Mouse (Mus musculus) neural tube, embryonic 11.5 days (tissue): ENCODE measurements around the gene Adora2a. TPM values are rescaled to one million over a fixed set of nuclear protein-coding genes. Genes with fewer than 3 reads are reported as not detected.
A peak's percentile ranks its signal among the peaks of the same experiment; 100 is the strongest.

Experiments
- ATAC-seq: fragments of 200-750 bp; cut with Nextera tagmentation; 2 replicates; pipeline ENCODE4 v1.8.0; 2017; ENCODE audit warnings: moderate number of reproducible peaks, mild to moderate bottlenecking, moderate TSS enrichment, moderate library complexity; ENCODE audit not compliant: insufficient read depth, low FRiP score, low TSS enrichment
- DNase-seq: peaks from one replicate; pipeline ENCODE4 v3.0.0-alpha.2; 2015; ENCODE audit warnings: low spot score
- H3K27ac ChIP-seq: fragments of 300-500 bp; sonication (generic); 2 replicates; pipeline ENCODE4 v1.5.1; 2014; ENCODE audit warnings: low read depth, mild to moderate bottlenecking, low read length
- H3K27me3 ChIP-seq: fragments of 300-500 bp; sonication (generic); 2 replicates; pipeline ENCODE4 v1.6.1; 2014; ENCODE audit warnings: mild to moderate bottlenecking, low read length, mixed read lengths; ENCODE audit not compliant: control insufficient read depth, insufficient read depth
- H3K36me3 ChIP-seq: fragments of 300-500 bp; sonication (generic); 2 replicates; pipeline ENCODE4 v1.6.1; 2014; ENCODE audit warnings: mild to moderate bottlenecking, low read length, moderate library complexity, mixed read lengths; ENCODE audit not compliant: control insufficient read depth, insufficient read depth
- H3K4me1 ChIP-seq: fragments of 300-500 bp; sonication (generic); 2 replicates; pipeline ENCODE4 v1.6.1; 2014; ENCODE audit warnings: low read length, mixed read lengths; ENCODE audit not compliant: control insufficient read depth, insufficient read depth
- H3K4me2 ChIP-seq: fragments of 300-500 bp; sonication (generic); 2 replicates; pipeline ENCODE4 v1.6.1; 2014; ENCODE audit warnings: low read depth, mild to moderate bottlenecking, moderate library complexity
- H3K4me3 ChIP-seq: fragments of 300-500 bp; sonication (generic); 2 replicates; pipeline ENCODE4 v1.5.1; 2014; ENCODE audit warnings: low read depth, low read length
- H3K9ac ChIP-seq: fragments of 300-500 bp; sonication (generic); 2 replicates; pipeline ENCODE4 v1.6.1; 2014; ENCODE audit warnings: mild to moderate bottlenecking, low read length
- H3K9me3 ChIP-seq: fragments of 300-500 bp; sonication (generic); 2 replicates; pipeline ENCODE4 v1.6.1; 2016; ENCODE audit warnings: low read length; ENCODE audit not compliant: control insufficient read depth
- WGBS: fragments of 180-500 bp; shearing (Covaris S2); extraction: QIAGEN DNeasy Blood & Tissue Kit; methylation state at CpG from one replicate; pipeline ENCODE4 v1.1.7; 2014; 5-methylcytosine and 5-hydroxymethylcytosine counted together
- polyA plus RNA-seq: library from polyadenylated mRNA; unstranded; fragments of >200 nt; fragmentation: Nextera tagmentation; extraction: Ambion mirVana; gene quantifications from 2 replicates; pipeline ENCODE4 v1.2.1, GENCODE M21; 2014

Gene Adora2a
- polyA plus RNA-seq, 1 experiment from 2014 or later: 4.5 TPM

DNA sequence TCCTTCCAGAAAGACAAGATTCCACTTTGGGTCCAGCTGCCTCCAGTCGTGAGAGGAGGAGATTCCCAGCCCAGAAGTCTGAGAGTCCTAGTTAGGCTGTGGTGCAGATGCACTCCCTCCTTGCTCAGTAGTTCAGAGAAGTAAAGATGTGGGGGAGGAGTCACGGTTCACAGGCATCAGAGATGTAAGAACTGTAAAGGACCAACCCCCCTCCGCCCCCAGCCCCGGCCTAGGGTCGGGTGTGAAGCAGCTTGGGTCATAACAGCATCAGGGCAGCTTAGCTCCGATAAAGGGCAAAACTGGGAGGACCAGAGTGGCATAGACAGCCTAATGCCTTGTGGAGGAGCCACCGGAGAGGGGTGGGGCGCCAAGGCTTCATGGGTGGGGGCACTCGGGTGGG is 205 bp upstream of the Adora2a start:
- DNase-seq: no peak
- H3K4me1 ChIP-seq: 0 out of 2 replicates have a peak, but pooled peaks cover 2% of the 10 kb centered on the region
- H3K4me3 ChIP-seq: peak overlapping the region; percentile 35
- H3K4me2 ChIP-seq: peak overlapping the region; percentile 45
- H3K9me3 ChIP-seq: no peaks in the 10 kb centered on the region
- 7% methylated on average over 9 of the region's 9 CpGs for WGBS
- peak overlapping the region; percentile 53; the same call in 1 of the 2 replicates for H3K9ac ChIP-seq
- H3K27ac ChIP-seq: no peak overlapping the region
- no peaks in the 10 kb centered on the region for H3K36me3 ChIP-seq
- peaks cover 18% of the 10 kb centered on the region for H3K27me3 ChIP-seq
- ATAC-seq: peak; percentile 60

DNA sequence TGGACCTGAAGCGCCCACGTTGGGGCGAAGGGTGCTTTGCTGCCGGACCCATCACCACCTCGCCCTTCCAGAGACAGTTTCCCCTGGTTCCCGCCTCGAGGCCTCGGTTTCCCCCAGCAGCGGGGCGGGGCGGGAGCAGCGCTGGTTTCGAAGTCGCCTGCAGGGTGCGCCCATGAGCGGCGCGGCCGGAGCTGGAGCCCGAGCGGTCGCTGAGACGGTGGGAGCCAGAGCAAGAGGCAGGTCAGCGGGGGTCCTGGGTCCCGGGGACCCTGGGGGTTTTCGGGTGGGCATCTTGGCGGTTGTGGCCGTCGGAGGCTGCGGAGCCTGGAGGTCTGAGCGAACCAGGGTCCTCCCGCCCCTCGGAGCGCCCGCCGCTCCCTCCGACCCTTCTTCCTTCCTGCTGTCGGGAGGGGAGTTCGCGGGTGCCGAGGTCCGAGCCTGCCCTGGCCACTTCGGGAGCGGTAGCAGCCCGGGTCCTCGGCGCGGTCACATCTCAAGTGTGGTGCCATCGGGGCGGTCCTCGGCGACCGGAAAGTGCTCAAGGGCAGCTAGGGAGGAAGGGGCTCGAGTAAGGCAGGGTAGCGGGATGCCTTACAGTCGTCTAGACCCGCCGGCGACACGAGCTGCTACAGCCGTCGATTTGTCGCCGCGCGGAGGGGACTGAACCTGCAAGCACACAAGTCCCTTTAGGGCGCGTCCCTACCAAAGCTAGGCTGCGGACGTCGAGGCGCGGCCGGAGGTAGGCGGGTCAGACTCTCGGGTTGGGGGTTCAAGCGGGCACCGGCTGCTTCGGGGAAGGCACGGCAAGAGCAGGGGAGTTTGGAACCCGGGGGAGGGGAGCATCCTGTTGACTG is 458 bp downstream of the Adora2a start:
- Histone ChIP-seq H3K4me2 (peak overlapping the region; percentile 45), H3K27me3 (peaks cover 18% of the 10 kb centered on the region), H3K4me3 (peak overlapping the region; percentile 35), H3K4me1 (0 out of 2 replicates have a peak, but pooled peaks cover 2% of the 10 kb centered on the region), H3K9me3 (no peaks in the 10 kb centered on the region), H3K9ac (peak overlapping the region; percentile 53), H3K27ac (no peak overlapping the region), H3K36me3 (no peaks in the 10 kb centered on the region)
- peak; percentile 51 for ATAC-seq
- under 1% methylated on average over 73 of the region's 81 CpGs for WGBS
- peak; percentile 81 for DNase-seq

DNA sequence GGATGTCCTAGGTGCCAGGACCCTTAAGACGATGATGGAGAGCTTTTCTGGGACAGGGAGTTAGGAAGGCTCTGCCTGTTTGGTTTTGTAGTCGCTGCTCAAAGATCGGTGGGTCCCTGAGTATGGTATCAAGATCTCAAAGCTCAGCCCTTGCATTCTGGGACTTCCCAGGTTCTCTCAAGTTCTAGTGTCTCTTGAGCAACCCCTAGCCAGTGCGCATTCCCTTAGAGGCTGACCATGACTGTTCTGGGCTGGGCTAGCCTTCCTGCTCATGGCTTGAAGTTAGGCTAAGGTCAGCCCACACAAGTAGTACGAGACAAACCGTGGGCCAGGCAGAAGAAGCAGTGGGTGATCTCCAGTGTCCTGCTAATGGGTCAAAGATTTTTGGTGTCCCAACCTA is 1.5 kb downstream of the Adora2a start:
- Histone ChIP-seq H3K9me3 (no peaks in the 10 kb centered on the region), H3K9ac (no peak overlapping the region), H3K4me1 (0 out of 2 replicates have a peak, but pooled peaks cover 2% of the 10 kb centered on the region), H3K27ac (no peak overlapping the region), H3K4me2 (no peak overlapping the region), H3K36me3 (no peaks in the 10 kb centered on the region), H3K4me3 (no peak overlapping the region; the same call in 1 of the 2 replicates), H3K27me3 (peaks cover 18% of the 10 kb centered on the region)
- ATAC-seq (no peak), DNase-seq (no peak)
- WGBS: 80% methylated on average over 6 of the region's 6 CpGs

DNA sequence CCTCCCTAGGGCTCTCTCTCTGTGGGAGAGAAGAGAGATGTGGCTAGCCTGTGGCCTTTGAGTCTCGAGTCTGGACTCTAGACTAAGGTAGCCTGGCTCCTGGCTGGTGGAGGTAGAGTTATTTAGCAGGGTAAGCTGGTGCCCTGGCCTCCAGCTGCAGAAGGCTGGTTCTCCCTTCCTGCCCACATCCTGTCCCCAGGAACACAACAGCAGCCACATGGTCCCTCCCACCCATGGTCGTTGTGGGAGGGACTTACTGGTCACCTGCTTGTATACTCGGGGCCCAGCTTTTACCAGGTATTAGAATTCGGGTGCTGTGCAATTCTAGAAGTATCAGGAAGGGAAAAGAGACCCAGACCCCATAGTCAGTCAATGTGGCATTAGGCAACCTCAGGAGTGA is 3.6 kb downstream of the Adora2a start:
- no peak for ATAC-seq
- Histone ChIP-seq H3K9ac (no peak overlapping the region), H3K36me3 (no peaks in the 10 kb centered on the region), H3K4me1 (0 out of 2 replicates have a peak, but pooled peaks cover 2% of the 10 kb centered on the region), H3K9me3 (no peaks in the 10 kb centered on the region), H3K4me3 (no peak overlapping the region), H3K27ac (no peak overlapping the region), H3K27me3 (peaks cover 18% of the 10 kb centered on the region), H3K4me2 (no peak overlapping the region)
- no peak for DNase-seq
- 75% methylated on average over 4 of the region's 4 CpGs for WGBS

DNA sequence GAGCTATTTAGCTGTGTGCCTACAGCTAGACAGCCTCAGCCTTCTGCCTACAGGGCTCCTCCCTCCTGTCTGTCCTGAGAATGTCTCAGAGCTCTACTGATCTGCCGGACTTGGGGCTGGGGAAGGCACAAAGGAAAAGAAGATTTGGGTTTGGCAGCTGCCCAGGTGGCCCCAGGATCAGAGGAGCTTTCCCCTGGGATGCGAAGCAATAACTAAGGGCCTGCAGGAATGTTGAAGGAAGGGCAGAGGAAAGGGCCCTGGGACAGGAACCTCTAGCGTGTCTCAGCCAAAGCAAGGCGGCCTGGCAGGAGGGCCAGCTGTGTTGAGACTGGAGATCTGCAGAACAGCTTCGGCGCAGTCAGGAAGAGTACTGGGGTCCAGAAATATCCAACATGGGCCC is 6.3 kb downstream of the Adora2a start:
- 59% methylated on average over 6 of the region's 6 CpGs for WGBS
- Histone ChIP-seq H3K27ac (no peak overlapping the region), H3K36me3 (no peaks in the 10 kb centered on the region), H3K9ac (no peak overlapping the region), H3K9me3 (no peaks in the 10 kb centered on the region), H3K4me2 (no peak overlapping the region), H3K4me3 (no peak overlapping the region), H3K4me1 (no peaks in the 10 kb centered on the region), H3K27me3 (peaks cover 4% of the 10 kb centered on the region)
- DNase-seq: no peak
- no peak for ATAC-seq

DNA sequence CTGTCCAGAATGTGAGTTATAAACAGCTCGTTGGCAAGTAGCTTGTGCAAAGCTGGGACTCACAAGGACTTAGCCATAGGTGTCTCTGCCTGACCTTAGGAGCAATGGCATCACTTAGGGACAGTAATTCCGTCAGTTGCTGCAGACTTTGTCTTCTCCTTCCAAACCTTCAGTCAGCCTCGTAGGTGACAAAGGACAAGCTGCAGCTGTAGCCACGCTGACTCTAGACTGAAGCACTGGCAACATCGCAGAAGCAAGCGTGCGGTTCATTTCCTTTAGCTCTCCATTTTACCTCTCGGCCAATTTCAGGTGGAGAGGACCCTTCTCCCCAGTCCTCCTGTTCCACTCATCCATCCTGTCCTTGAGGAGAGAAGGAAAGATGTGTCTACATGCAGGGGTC is 7.3 kb downstream of the Adora2a start:
- H3K9ac ChIP-seq: no peak overlapping the region
- DNase-seq (no peak), ATAC-seq (no peak)
- H3K27me3 ChIP-seq: no peaks in the 10 kb centered on the region
- no peak overlapping the region for H3K27ac ChIP-seq
- H3K36me3 ChIP-seq: no peaks in the 10 kb centered on the region
- H3K9me3 ChIP-seq: no peaks in the 10 kb centered on the region
- no peak overlapping the region for H3K4me3 ChIP-seq
- H3K4me2 ChIP-seq: no peak overlapping the region
- 87% methylated on average over 8 of the region's 8 CpGs for WGBS
- no peaks in the 10 kb centered on the region for H3K4me1 ChIP-seq

DNA sequence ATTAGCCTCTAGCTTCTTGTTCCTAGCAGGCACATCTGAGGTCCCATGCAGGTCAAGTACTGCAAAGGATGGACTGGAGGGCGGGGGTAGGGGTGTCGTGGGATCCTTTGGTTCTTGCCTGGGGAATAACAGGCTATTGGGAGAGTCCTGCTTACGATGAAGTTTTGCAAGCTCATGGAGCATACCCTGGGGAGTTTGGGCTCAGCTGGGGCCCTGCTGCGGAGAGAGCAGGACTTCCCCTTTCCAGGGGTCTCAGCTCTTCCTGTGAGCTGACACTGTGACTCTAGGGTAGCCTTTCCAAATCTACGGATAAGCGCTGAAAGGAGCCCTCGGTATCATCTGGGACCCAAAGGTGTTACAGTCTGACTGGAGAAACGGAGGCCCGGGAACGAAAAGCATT is 7.7 kb downstream of the Adora2a start:
- Histone ChIP-seq H3K27me3 (no peaks in the 10 kb centered on the region), H3K9me3 (no peaks in the 10 kb centered on the region), H3K4me2 (no peak overlapping the region), H3K27ac (no peak overlapping the region), H3K4me1 (no peaks in the 10 kb centered on the region), H3K4me3 (no peak overlapping the region), H3K36me3 (no peaks in the 10 kb centered on the region), H3K9ac (no peak overlapping the region)
- ATAC-seq (no peak), DNase-seq (no peak)
- 73% methylated on average over 10 of the region's 10 CpGs for WGBS

DNA sequence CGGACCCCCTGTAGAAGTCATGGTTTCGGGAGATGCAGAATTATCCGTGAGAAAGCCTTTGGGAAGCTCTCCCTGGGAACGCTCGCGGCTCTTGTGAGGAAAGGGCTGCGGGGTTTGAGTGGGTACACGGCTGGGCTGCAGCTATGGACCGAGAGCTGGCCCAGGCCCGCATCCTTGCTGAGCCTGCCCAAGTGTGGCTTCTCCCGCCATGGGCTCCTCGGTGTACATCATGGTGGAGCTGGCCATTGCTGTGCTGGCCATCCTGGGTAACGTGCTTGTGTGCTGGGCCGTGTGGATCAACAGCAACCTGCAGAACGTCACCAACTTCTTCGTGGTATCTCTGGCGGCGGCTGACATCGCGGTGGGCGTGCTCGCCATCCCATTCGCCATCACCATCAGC is 9.1 kb downstream of the Adora2a start:
- H3K9me3 ChIP-seq: no peaks in the 10 kb centered on the region
- 94% methylated on average over 23 of the region's 23 CpGs for WGBS
- H3K27ac ChIP-seq: no peak overlapping the region
- H3K4me2 ChIP-seq: no peak overlapping the region
- ATAC-seq (no peak), DNase-seq (no peak)
- H3K4me1 ChIP-seq: no peaks in the 10 kb centered on the region
- H3K27me3 ChIP-seq: no peaks in the 10 kb centered on the region
- H3K9ac ChIP-seq: no peak overlapping the region
- no peak overlapping the region for H3K4me3 ChIP-seq
- H3K36me3 ChIP-seq: no peaks in the 10 kb centered on the region

DNA sequence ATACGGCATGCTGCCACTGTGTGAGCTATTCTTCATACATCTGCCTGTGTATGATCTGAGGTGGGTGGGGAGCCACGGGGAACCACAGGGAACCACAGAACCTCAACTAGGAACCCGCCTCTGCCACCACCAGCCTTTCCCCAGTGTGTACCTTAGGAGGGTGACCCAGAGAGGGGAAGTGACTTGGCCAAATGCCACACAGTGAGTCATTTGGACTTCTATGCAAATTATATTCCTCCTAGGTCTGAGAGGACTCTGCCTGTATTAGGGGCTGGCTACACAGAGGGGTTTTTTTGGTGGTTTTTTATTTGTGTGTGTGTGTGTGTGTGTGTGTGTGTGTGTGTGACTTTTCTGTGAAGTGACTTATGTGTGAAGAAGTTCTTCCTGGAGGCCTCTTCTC is 9.9 kb downstream of the Adora2a start:
- H3K27ac ChIP-seq: no peak overlapping the region

More for the DNA sequence above, 9.9 kb downstream of the Adora2a start:
- H3K36me3 ChIP-seq: no peaks in the 10 kb centered on the region
- H3K4me3 ChIP-seq: no peak overlapping the region
- H3K27me3 ChIP-seq: no peaks in the 10 kb centered on the region
- WGBS: 86% methylated on average over 3 of the region's 3 CpGs
- DNase-seq (no peak), ATAC-seq (no peak)
- no peak overlapping the region for H3K4me2 ChIP-seq
- H3K9ac ChIP-seq: no peak overlapping the region
- H3K9me3 ChIP-seq: no peaks in the 10 kb centered on the region
- H3K4me1 ChIP-seq: no peaks in the 10 kb centered on the region
